Mouse (Mus musculus) erythroblast, embryonic 14.5 days (primary cell): ENCODE data around the gene Gnb3.

ENCODE experiments used
- GATA1 ChIP-seq: IDR thresholded peaks from 2 replicates; pipeline ENCODE4 v1.6.1; 2012; ENCODE audit warnings: low read length, inconsistent platforms, mixed read lengths
- TAL1 ChIP-seq: IDR thresholded peaks from 3 replicates; pipeline ENCODE4 v1.6.1; 2012; ENCODE audit warnings: low read length, inconsistent platforms, mixed read lengths

GRCm38 (mm10) chr6:124811701-124812560, 28.1 kb downstream of the Gnb3 start:
- TF ChIP-seq GATA1: no peak
- no peak for TF ChIP-seq TAL1
